Mouse (Mus musculus): ENCODE results near the gene Ccdc160.

GRCm38 (mm10) chrX:52743781-52744180 lies 47.2 kb upstream of the Ccdc160 start:
- TF ChIP-seq CTCF (IDR thresholded peaks at IDR 0.05; ENCODE audit: low read depth, low read length), result no peak
- no peak for TF ChIP-seq POLR2A (IDR thresholded peaks at IDR 0.05; ENCODE audit: insufficient read depth, low read length)
- no peak for TF ChIP-seq EP300 (IDR thresholded peaks at IDR 0.05; ENCODE audit: insufficient read depth, low read depth, low read length)
